Mouse (Mus musculus) megakaryocyte-erythroid progenitor cell, adult 5-6 weeks (primary cell): Measurements from ENCODE around the gene Elp4. TPM values are rescaled to one million over a fixed set of nuclear protein-coding genes. Genes with fewer than 3 reads are reported as not detected.
A peak's percentile ranks its signal among the peaks of the same experiment; 100 is the strongest.

Source experiments
- ATAC-seq: replicated peaks from 2 replicates; pipeline ENCODE4 v1.8.0; 2016; ENCODE audit warnings: mild to moderate bottlenecking, inconsistent platforms; ENCODE audit not compliant: severe bottlenecking, poor library complexity, low FRiP score, low TSS enrichment
- total RNA-seq, 2 experiments: library from RNA; stranded (forward) in 1 of 2; stranded (reverse) in 1 of 2; fragments of 200-1000, 215-1000 nt in 1 of 2; fragments of >200 nt in 1 of 2; fragmentation: Nextera tagmentation in 1 of 2; gene quantifications; 2 replicates each; pipeline ENCODE4 v1.2.3; 2014 to 2017

Elp4 gene
- total RNA-seq, 2 experiments from 2014 or later: 21.5 to 30.3 TPM

- peak; percentile 80 for ATAC-seq
Observed at GRCm38 (mm10) chr2:105674875-105675729, 229.3 kb downstream of the Elp4 start.

- ATAC-seq: no peak
Observed at GRCm38 (mm10) chr2:105674061-105674874, 230.1 kb downstream of the Elp4 start.

- no peak for ATAC-seq
Observed at GRCm38 (mm10) chr2:105673631-105674060, 230.7 kb downstream of the Elp4 start.

GRCm38 (mm10) chr2:105673054-105673453 lies 231.3 kb downstream of the Elp4 start:
- no peak for ATAC-seq

GRCm38 (mm10) chr2:105672596-105672960 lies 231.8 kb downstream of the Elp4 start:
- ATAC-seq: no peak

- ATAC-seq: no peak
Observed at GRCm38 (mm10) chr2:105671798-105672595, 232.4 kb downstream of the Elp4 start.

- ATAC-seq: no peak
Observed at GRCm38 (mm10) chr2:105671116-105671797, 233.1 kb downstream of the Elp4 start.

GRCm38 (mm10) chr2:105670731-105671095 lies 233.7 kb downstream of the Elp4 start:
- no peak for ATAC-seq

GRCm38 (mm10) chr2:105669881-105670730 lies 234.3 kb downstream of the Elp4 start:
- no peak for ATAC-seq

- no peak for ATAC-seq
Observed at GRCm38 (mm10) chr2:105669371-105669861, 234.9 kb downstream of the Elp4 start.

- ATAC-seq: peak; percentile 38
Observed at GRCm38 (mm10) chr2:105668271-105669270, 235.8 kb downstream of the Elp4 start, which contains the start of gene Pax6. Gene Pax6 (plus strand): TSS chr2:105668900.

- 0 out of 2 replicates have a peak, but pooled peaks have one; percentile 36 for ATAC-seq
Observed at GRCm38 (mm10) chr2:105667626-105667950, 236.8 kb downstream of the Elp4 start.

GRCm38 (mm10) chr2:105666763-105667625 lies 237.4 kb downstream of the Elp4 start:
- ATAC-seq: peak; percentile 9; the same call in 1 of the 2 replicates

GRCm38 (mm10) chr2:105666331-105666730 lies 238.0 kb downstream of the Elp4 start:
- 0 out of 2 replicates have a peak, but pooled peaks have one; percentile 3 for ATAC-seq

GRCm38 (mm10) chr2:105665491-105666250 lies 238.7 kb downstream of the Elp4 start:
- ATAC-seq: no peak
